Mouse (Mus musculus): ENCODE measurements at regions not wholly inside any gene's neighbourhood (a gene's known extent, or its start where the extent isn't known, plus 50 kb on each side); places are given as distances from the start of the nearest gene placed in this dataset.

DNA sequence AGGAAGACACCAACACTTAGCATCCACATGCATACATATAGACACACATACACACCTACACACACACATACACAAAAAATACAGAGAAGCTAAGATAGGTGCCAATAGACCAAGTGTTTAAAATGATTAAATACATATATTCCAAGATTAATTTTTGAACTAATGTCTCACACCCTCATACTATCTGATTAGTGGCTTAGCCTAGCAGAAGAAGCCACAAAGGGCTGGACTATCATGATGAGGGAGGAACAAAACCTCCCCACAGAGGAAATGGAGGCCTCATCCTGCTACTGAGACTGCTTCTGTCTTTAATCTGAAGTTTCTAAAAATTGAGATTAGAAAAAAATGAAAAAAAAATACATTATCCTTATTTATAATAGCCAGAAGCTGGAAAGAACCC, 780.6 kb downstream of the Tmem114 start:
- in situ Hi-C loops (cut with MboI; ENCODE audit: low pct_unique_long_range_greater_than_20kb): no loop called here
- CTCF ChIA-PET: no interaction called here
- DNase-seq (ENCODE audit: low read depth, low spot score) (no peak), ATAC-seq (no peak)
- no peak for TF ChIP-seq CTCF (IDR thresholded peaks at IDR 0.05)
- POLR2A ChIA-PET: interaction anchor here (0.7 kb wide), 1 partner anchor 378 kb away, joined by 3 read pairs; no protein-coding TSS in a partner anchor
- no peaks in the 10 kb centered on the region for H3K27me3 ChIP-seq

DNA sequence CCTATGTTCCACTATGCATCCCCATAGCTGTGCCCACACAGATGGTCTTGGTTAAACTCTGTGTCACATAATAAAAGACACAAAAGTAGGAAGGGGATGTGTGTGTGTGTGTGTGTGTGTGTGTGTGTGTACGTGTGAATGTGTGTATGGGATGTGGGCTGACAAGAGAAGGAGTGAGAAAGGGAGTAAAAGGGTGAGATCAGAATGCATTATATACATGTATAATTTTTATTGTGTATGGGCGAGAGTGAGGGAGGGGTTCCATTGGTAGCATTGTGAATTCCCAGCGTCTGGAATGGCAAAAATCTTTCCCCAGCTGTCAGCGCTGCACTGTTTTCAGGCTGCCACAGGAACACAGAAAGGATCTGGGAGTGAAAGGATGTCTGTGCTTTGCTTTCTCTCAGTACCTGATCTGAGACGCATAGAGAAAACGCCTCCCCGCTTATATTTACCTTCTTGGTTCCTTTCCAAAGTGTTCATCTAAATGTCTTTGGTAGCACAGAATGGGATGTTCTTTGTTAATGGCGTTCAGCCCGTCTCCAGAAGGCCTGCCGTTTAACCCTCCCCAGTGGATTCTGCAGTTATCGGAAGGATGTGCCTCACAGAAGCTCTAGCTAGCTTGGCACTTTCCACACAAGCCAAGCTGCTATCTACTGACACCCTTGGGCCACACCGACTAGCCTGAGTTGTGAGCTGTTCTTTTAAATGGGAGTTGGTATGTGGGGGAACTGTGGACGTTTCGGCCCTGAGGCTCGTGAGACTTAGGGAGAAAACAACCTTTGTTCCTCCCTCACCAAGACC, 785.8 kb downstream of the Tmem114 start:
- POLR2A ChIA-PET: no interaction called here
- no peak for DNase-seq (ENCODE audit: low read depth, low spot score)
- H3K27me3 ChIP-seq: peaks cover 4% of the 10 kb centered on the region
- in situ Hi-C loops (cut with MboI; ENCODE audit: low pct_unique_long_range_greater_than_20kb): no loop called here
- ATAC-seq: no peak
- CTCF ChIA-PET: interaction anchor here (1.0 kb wide), 1 partner anchor 10 kb away, joined by 3 read pairs; no protein-coding TSS in a partner anchor
- no peak for TF ChIP-seq CTCF (IDR thresholded peaks at IDR 0.05)

DNA sequence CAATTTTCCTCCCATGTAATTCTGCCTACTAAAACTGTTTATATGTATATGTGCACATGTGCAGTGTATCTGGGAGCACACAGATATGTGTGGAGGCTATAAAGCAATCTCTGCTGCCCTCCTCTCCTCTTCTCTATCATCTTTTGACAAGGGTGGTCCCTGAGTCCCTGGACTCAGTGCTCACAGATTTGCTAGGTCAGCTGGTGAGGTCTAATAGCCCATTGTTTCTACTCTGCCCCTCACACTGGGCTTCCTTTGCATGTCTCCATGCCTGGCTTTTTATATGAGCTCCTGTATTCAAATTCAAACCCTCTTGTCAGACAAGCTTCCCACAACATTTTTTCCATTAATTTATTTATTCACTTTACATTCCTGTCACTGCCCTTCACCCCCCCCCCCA, 786.9 kb downstream of the Tmem114 start:
- ATAC-seq (no peak), DNase-seq (ENCODE audit: low read depth, low spot score) (no peak)
- TF ChIP-seq CTCF (IDR thresholded peaks at IDR 0.05): no peak
- in situ Hi-C loops (cut with MboI; ENCODE audit: low pct_unique_long_range_greater_than_20kb): no loop called here
- ChIA-PET POLR2A (no interaction called here), CTCF (no interaction called here)
- peaks cover 4% of the 10 kb centered on the region for H3K27me3 ChIP-seq

DNA sequence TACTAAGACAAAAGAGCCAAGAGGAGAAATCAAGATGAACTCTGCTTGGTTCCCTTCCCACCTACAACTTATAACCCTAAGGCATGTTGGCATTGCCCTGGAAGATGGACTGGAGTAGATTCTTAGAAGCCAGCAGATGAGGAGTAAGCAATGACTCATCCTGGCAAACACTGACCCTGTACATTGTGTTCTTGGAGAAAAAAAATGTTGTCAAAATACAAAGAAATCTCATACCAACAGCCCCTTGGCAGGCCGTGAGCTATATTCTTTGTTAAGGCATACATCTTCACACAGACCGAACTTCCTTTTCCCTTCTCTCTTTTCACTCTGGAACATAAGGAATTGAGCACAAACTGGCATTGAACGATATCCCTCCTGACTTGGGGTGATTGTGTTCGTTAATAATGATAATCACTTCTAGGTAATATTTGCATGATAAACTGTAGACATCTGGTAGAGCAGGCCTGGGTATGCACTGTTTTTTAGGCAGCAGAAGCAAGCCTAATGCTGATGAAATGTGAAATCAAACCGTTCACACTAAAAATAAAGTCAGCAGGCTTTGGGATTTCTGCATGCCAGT, 787.7 kb downstream of the Tmem114 start:
- ChIA-PET POLR2A (no interaction called here), CTCF (interaction anchor here (1.4 kb wide), 1 partner anchor 15 kb away, joined by 3 read pairs; no protein-coding TSS in a partner anchor)
- in situ Hi-C loops (cut with MboI; ENCODE audit: low pct_unique_long_range_greater_than_20kb): no loop called here
- ATAC-seq: no peak
- H3K27me3 ChIP-seq: peaks cover 4% of the 10 kb centered on the region
- TF ChIP-seq CTCF (IDR thresholded peaks at IDR 0.05): no peak
- DNase-seq (ENCODE audit: low read depth, low spot score): no peak

DNA sequence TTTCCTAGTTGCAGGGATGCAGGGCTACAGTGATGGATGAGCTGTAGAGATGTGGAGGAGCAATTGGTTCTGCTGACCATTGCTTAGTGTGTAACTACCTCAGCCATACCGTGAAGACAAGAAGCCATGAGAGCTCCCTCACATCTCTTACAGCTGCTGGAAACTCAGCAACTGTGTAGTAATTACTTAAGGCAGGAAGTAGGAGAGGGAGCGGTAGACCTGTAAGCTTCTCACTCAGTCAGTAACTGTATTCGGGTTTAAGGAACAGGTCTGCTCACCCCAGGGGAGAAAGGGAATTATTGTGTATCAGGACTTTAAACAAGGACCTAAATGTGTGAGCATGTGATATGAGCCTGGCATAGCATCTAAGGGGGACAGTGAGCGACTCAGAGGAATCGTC, 788.6 kb downstream of the Tmem114 start:
- peaks cover 4% of the 10 kb centered on the region for H3K27me3 ChIP-seq
- no peak for TF ChIP-seq CTCF (IDR thresholded peaks at IDR 0.05)
- no peak for ATAC-seq
- DNase-seq (ENCODE audit: low read depth, low spot score): no peak
- CTCF ChIA-PET: interaction anchor here (1.4 kb wide), 1 partner anchor 14 kb away, joined by 3 read pairs; no protein-coding TSS in a partner anchor
- POLR2A ChIA-PET: no interaction called here
- in situ Hi-C loops (cut with MboI; ENCODE audit: low pct_unique_long_range_greater_than_20kb): no loop called here

DNA sequence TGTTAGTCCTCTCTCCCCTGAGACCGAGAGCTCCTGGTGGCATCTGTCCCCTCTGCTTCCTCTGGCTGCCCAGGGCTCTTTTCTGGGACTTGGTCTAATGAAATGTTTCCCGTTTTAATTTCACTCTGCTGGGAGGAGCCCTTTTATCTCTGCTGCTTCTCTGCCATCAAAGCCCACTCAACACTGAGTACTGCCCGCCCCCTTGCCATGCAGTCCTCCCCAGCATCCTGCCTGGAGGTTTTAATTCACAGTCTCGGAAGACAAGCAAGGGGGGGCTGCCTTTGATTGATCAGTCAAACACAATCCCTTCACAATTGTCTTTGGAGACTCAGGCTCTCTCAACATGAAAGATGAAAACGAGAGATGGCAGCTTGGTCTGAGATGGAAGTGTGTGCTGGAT, 792.5 kb downstream of the Tmem114 start:
- no peak for DNase-seq (ENCODE audit: low read depth, low spot score)
- peaks cover 4% of the 10 kb centered on the region for H3K27me3 ChIP-seq
- ATAC-seq: no peak
- ChIA-PET POLR2A (no interaction called here), CTCF (no interaction called here)
- in situ Hi-C loops (cut with MboI; ENCODE audit: low pct_unique_long_range_greater_than_20kb): no loop called here
- no peak for TF ChIP-seq CTCF (IDR thresholded peaks at IDR 0.05)

DNA sequence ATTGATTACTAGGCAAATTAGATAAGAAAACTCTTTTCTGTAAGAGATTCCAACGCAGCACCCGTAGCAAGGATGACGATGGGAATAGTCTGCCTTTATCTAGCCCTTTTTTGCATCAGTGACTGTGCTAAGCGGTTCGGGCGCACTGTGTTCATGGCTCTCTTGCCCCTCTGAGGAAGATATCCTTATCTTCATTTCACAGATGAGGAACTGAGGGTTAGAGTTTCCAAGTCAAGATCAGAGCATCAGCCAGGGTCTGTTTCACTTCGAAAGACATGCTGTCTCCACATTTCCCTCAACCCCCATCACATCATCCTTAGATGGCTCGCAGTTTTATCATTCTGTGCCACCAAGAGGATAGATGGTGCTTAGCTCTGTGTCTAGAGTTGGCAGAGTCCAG, 796.6 kb downstream of the Tmem114 start:
- POLR2A ChIA-PET: no interaction called here
- TF ChIP-seq CTCF (IDR thresholded peaks at IDR 0.05): no peak
- H3K27me3 ChIP-seq: no peaks in the 10 kb centered on the region
- CTCF ChIA-PET: no interaction called here
- in situ Hi-C loops (cut with MboI; ENCODE audit: low pct_unique_long_range_greater_than_20kb): no loop called here
- no peak for DNase-seq (ENCODE audit: low read depth, low spot score)
- ATAC-seq: no peak

DNA sequence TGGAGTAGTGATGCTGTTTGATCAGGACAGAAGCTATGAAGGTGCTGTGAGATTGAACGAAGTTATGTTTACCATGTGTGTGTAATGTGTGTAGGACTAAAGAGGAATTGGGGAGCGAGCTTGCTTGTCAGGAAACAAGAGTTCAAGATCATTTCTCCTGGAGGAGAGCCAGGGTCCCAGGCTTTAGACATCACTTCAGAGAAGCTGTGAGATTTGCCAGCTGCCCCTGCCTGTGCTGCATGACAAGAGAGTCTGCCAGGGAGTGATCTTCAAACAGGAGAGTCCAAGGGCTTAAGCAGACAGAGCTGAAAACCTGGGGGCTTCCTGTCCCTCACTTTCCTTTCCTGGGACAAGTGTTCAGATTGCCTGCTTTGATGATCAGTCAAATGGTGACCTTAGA, 818.3 kb downstream of the Tmem114 start:
- ChIA-PET POLR2A (no interaction called here), CTCF (no interaction called here)
- DNase-seq (ENCODE audit: low read depth, low spot score) (no peak), ATAC-seq (no peak)
- no peak for TF ChIP-seq CTCF (IDR thresholded peaks at IDR 0.05)
- no peaks in the 10 kb centered on the region for H3K27me3 ChIP-seq
- in situ Hi-C loops (cut with MboI; ENCODE audit: low pct_unique_long_range_greater_than_20kb): no loop called here

DNA sequence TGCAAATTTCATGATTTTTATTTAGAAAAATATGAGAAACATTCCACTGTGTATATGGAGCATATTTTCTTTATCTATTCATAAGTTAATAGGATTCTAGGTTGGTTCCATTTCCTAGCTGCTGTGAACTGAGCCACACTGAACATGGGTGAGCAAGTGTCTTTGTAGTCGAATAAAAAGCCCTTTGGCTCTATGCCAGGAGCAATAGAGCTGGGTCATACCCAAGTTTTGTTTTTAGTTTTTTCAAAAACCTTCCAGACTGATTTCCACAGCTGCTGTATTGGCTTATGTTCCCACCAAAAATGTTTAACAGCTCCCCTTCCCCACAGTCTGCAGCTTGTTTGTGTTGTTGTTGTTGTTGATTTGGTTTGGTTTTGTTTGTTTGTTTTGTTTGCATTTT, 822.5 kb downstream of the Tmem114 start:
- ChIA-PET POLR2A (no interaction called here), CTCF (interaction anchor here (1.2 kb wide), 1 partner anchor 20 kb away, joined by 4 read pairs; no protein-coding TSS in a partner anchor)
- ATAC-seq: no peak
- no peaks in the 10 kb centered on the region for H3K27me3 ChIP-seq
- no peak for DNase-seq (ENCODE audit: low read depth, low spot score)
- in situ Hi-C loops (cut with MboI; ENCODE audit: low pct_unique_long_range_greater_than_20kb): no loop called here
- TF ChIP-seq CTCF (IDR thresholded peaks at IDR 0.05): no peak

DNA sequence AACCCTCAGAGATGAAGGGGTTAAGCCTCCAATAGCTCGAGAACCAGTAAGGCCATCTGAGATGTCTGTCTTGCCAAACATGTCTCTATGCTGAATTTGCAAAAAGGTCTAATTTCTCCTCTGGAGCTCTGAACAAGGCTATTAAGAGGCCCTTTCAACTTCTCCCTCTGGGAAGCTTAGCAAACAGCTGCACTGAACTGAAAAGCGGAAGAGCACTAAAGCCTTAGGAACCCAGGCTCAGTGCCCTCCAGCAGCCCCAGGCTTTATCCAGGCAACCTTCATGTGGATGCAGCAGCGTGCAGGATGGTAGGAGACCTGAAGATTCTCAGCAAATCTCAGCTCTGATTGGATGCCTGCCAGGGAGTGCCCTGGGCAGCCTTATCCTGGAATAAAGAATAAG, 850.1 kb downstream of the Tmem114 start:
- in situ Hi-C loops (cut with MboI; ENCODE audit: low pct_unique_long_range_greater_than_20kb): no loop called here
- DNase-seq (ENCODE audit: low read depth, low spot score) (no peak), ATAC-seq (no peak)
- no peaks in the 10 kb centered on the region for H3K27me3 ChIP-seq
- CTCF ChIA-PET: interaction anchor here (0.6 kb wide), 1 partner anchor 87 kb away, joined by 3 read pairs; no protein-coding TSS in a partner anchor
- no peak for TF ChIP-seq CTCF (IDR thresholded peaks at IDR 0.05)
- POLR2A ChIA-PET: no interaction called here

DNA sequence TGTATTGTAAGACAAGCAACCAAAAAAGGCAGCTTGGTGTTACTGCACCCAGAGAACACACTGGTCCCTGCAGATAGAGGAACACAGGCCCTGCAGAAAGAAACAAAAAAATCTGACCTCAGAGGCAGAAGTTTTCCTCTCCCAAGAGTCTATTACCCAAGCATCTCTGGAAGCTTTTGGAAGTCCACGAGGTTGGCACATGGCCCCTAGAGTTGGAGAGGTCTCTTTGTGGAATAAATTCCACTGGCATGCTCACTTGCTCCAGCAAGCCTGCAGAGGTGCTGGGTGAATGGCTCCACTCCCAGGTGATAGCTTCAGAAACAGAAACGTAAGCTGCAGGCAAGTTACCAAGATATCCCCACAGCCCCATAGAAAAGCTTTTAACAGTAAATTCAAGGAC, 864.1 kb downstream of the Tmem114 start:
- in situ Hi-C loops (cut with MboI; ENCODE audit: low pct_unique_long_range_greater_than_20kb): no loop called here
- ATAC-seq (no peak), DNase-seq (ENCODE audit: low read depth, low spot score) (no peak)
- POLR2A ChIA-PET: no interaction called here
- CTCF ChIA-PET: no interaction called here
- TF ChIP-seq CTCF (IDR thresholded peaks at IDR 0.05): no peak
- no peaks in the 10 kb centered on the region for H3K27me3 ChIP-seq
